Mouse (Mus musculus): ENCODE data around the gene Shc2. TPM values are rescaled to one million over a fixed set of nuclear protein-coding genes. Genes with fewer than 3 reads are reported as not detected.

The Shc2 gene
- polyA plus RNA-seq, 1 experiment = 5.8 TPM

GRCm38 (mm10) chr10:79586243-79586642, 51.5 kb downstream of the Shc2 start:
- no peaks in the 10 kb centered on the region for H3K27me3 ChIP-seq (ENCODE audit: control insufficient read depth, insufficient read depth, low read length)
- H3K27ac ChIP-seq (ENCODE audit: control insufficient read depth, insufficient read depth, low read depth, low read length) = no peak overlapping the region
- peak overlapping the region; percentile 43 for H3K4me3 ChIP-seq (ENCODE audit: control insufficient read depth, low read depth, low read length)
- peaks cover 5% of the 10 kb centered on the region for H3K4me1 ChIP-seq (ENCODE audit: control insufficient read depth, insufficient read depth, low read length)
- TF ChIP-seq POLR2A (IDR thresholded peaks at IDR 0.05; ENCODE audit: control insufficient read depth, low read depth, low read length) = no peak
- TF ChIP-seq CTCF (IDR thresholded peaks at IDR 0.05; ENCODE audit: control insufficient read depth, insufficient read depth, insufficient replicate concordance, low read depth, low read length) = no peak
- H3K36me3 ChIP-seq (ENCODE audit: control insufficient read depth, insufficient read depth, low read length) = no peaks in the 10 kb centered on the region

- Histone ChIP-seq H3K27me3 (ENCODE audit: control insufficient read depth, insufficient read depth, low read length) (no peaks in the 10 kb centered on the region), H3K27ac (ENCODE audit: control insufficient read depth, insufficient read depth, low read depth, low read length) (no peak overlapping the region), H3K4me3 (ENCODE audit: control insufficient read depth, low read depth, low read length) (peak overlapping the region; percentile 43), H3K4me1 (ENCODE audit: control insufficient read depth, insufficient read depth, low read length) (peaks cover 5% of the 10 kb centered on the region), H3K36me3 (ENCODE audit: control insufficient read depth, insufficient read depth, low read length) (no peaks in the 10 kb centered on the region)
- TF ChIP-seq POLR2A (IDR thresholded peaks at IDR 0.05; ENCODE audit: control insufficient read depth, low read depth, low read length) (no peak), CTCF (IDR thresholded peaks at IDR 0.05; ENCODE audit: control insufficient read depth, insufficient read depth, insufficient replicate concordance, low read depth, low read length) (no peak)
Observed at GRCm38 (mm10) chr10:79585723-79586122, 52.0 kb downstream of the Shc2 start.

GRCm38 (mm10) chr10:79585136-79585535, 52.6 kb downstream of the Shc2 start:
- Histone ChIP-seq H3K27me3 (ENCODE audit: control insufficient read depth, insufficient read depth, low read length) (no peaks in the 10 kb centered on the region), H3K27ac (ENCODE audit: control insufficient read depth, insufficient read depth, low read depth, low read length) (no peak overlapping the region)
- TF ChIP-seq CTCF (IDR thresholded peaks at IDR 0.05; ENCODE audit: control insufficient read depth, insufficient read depth, insufficient replicate concordance, low read depth, low read length) (no peak), POLR2A (IDR thresholded peaks at IDR 0.05; ENCODE audit: control insufficient read depth, low read depth, low read length) (no peak)

DNA sequence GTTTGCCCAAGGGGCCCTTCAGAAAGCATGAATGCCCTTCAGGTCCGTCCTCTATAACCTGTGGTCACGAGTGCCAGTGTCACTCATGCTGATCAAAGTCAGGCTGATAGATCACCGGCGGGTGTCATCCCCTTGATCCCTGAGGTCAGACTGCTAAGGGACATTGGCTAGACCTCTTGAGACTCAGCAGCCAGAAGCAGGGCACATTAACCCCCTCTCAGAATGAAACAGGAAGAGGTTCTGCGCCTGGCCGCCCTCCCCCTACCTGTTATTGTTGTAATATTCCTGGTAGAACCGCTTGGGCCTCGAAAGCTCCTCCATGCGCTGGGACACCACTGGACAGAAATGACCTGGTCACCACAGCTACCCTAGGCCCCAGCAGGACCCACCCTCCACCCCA, 53.3 kb downstream of the Shc2 start:
- peaks cover 5% of the 10 kb centered on the region for H3K4me1 ChIP-seq (ENCODE audit: control insufficient read depth, insufficient read depth, low read length)
- H3K36me3 ChIP-seq (ENCODE audit: control insufficient read depth, insufficient read depth, low read length) = no peaks in the 10 kb centered on the region
- no peak overlapping the region for H3K27ac ChIP-seq (ENCODE audit: control insufficient read depth, insufficient read depth, low read depth, low read length)
- H3K4me3 ChIP-seq (ENCODE audit: control insufficient read depth, low read depth, low read length) = peak overlapping the region; percentile 43
- H3K27me3 ChIP-seq (ENCODE audit: control insufficient read depth, insufficient read depth, low read length) = no peaks in the 10 kb centered on the region
- TF ChIP-seq POLR2A (IDR thresholded peaks at IDR 0.05; ENCODE audit: control insufficient read depth, low read depth, low read length) = no peak

More at GRCm38 (mm10) chr10:79585136-79585535, 52.6 kb downstream of the Shc2 start:
- H3K4me1 ChIP-seq (ENCODE audit: control insufficient read depth, insufficient read depth, low read length) = peaks cover 5% of the 10 kb centered on the region
- peak overlapping the region; percentile 43 for H3K4me3 ChIP-seq (ENCODE audit: control insufficient read depth, low read depth, low read length)
- H3K36me3 ChIP-seq (ENCODE audit: control insufficient read depth, insufficient read depth, low read length) = no peaks in the 10 kb centered on the region

- Histone ChIP-seq H3K4me1 (ENCODE audit: control insufficient read depth, insufficient read depth, low read length) (peaks cover 5% of the 10 kb centered on the region), H3K4me3 (ENCODE audit: control insufficient read depth, low read depth, low read length) (peak overlapping the region; percentile 43), H3K27ac (ENCODE audit: control insufficient read depth, insufficient read depth, low read depth, low read length) (no peak overlapping the region), H3K27me3 (ENCODE audit: control insufficient read depth, insufficient read depth, low read length) (no peaks in the 10 kb centered on the region), H3K36me3 (ENCODE audit: control insufficient read depth, insufficient read depth, low read length) (no peaks in the 10 kb centered on the region)
- TF ChIP-seq CTCF (IDR thresholded peaks at IDR 0.05; ENCODE audit: control insufficient read depth, insufficient read depth, insufficient replicate concordance, low read depth, low read length) (no peak), POLR2A (IDR thresholded peaks at IDR 0.05; ENCODE audit: control insufficient read depth, low read depth, low read length) (no peak)
Observed at GRCm38 (mm10) chr10:79584021-79584420, 53.7 kb downstream of the Shc2 start.

DNA sequence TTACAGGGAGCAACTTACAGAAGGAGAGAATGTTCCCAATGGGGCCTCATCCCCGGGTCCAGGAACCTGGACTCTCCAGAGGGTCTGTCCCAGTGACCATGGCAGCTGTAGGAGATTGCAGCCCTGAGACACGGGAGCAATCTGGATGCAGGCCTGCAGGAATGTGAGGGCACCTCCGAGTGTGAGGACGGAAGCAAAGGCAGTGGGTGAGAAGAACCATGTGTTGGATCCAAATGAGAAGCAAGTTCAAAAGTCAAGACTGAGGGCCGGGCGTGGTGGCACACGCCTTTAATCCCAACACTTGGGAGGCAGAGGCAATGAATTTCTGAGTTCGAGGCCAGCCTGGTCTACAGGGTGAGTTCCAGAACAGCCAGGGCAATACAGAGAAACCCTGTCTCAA, 56.2 kb downstream of the Shc2 start:
- Histone ChIP-seq H3K36me3 (ENCODE audit: control insufficient read depth, insufficient read depth, low read length) (no peaks in the 10 kb centered on the region), H3K4me3 (ENCODE audit: control insufficient read depth, low read depth, low read length) (peak overlapping the region; percentile 36), H3K27me3 (ENCODE audit: control insufficient read depth, insufficient read depth, low read length) (no peaks in the 10 kb centered on the region), H3K4me1 (ENCODE audit: control insufficient read depth, insufficient read depth, low read length) (no peaks in the 10 kb centered on the region; the same call in 1 of the 2 replicates), H3K27ac (ENCODE audit: control insufficient read depth, insufficient read depth, low read depth, low read length) (no peak overlapping the region)
- TF ChIP-seq CTCF (IDR thresholded peaks at IDR 0.05; ENCODE audit: control insufficient read depth, insufficient read depth, insufficient replicate concordance, low read depth, low read length) (no peak), POLR2A (IDR thresholded peaks at IDR 0.05; ENCODE audit: control insufficient read depth, low read depth, low read length) (no peak)

DNA sequence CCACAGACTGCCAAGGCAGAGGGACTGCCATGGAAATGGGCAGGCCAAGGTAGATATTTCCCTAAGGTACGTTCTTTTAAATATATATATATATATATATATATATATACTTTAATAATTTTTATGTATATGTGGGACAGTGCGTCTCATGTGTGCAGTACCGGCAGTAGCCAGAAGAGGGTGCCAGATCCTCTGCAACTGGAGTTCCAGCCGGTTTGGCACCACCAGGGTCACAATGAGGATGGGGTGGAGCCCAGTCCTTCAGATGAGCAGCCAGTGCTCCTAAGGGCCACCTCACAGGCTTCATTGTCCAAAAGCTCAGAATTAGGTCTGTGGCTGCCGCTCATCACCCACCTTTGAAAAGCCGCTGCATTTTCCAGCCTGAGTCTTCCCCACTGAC, 56.9 kb downstream of the Shc2 start:
- Histone ChIP-seq H3K4me1 (ENCODE audit: control insufficient read depth, insufficient read depth, low read length) (no peaks in the 10 kb centered on the region; the same call in 1 of the 2 replicates), H3K36me3 (ENCODE audit: control insufficient read depth, insufficient read depth, low read length) (no peaks in the 10 kb centered on the region), H3K4me3 (ENCODE audit: control insufficient read depth, low read depth, low read length) (peak overlapping the region; percentile 36), H3K27ac (ENCODE audit: control insufficient read depth, insufficient read depth, low read depth, low read length) (no peak overlapping the region), H3K27me3 (ENCODE audit: control insufficient read depth, insufficient read depth, low read length) (no peaks in the 10 kb centered on the region)
- peak; percentile 43; the same call in 1 of the 2 replicates for TF ChIP-seq POLR2A (IDR thresholded peaks at IDR 0.05; ENCODE audit: control insufficient read depth, low read depth, low read length)
- peak; percentile 84; the same call in 1 of the 2 replicates for TF ChIP-seq CTCF (IDR thresholded peaks at IDR 0.05; ENCODE audit: control insufficient read depth, insufficient read depth, insufficient replicate concordance, low read depth, low read length)

DNA sequence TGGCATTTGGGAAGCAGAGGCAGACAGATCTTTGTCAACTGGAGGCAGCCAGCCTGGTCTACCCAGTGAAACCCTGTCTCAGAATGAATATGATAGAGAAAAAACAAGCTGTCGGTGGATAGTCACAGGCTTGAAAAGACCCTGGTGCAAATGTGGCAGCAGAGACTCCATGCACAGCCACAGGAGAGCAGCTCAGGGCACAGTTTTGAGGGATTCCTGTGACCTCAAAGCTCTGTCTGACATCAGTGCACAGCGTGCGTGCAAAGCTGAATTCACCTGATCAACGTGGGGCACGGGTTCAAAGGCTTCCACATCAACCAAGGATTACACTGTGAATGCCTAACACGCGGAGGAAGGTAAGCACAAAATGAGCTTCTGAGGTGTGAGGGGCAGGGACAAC, 57.4 kb downstream of the Shc2 start:
- Histone ChIP-seq H3K27me3 (ENCODE audit: control insufficient read depth, insufficient read depth, low read length) (no peaks in the 10 kb centered on the region), H3K4me3 (ENCODE audit: control insufficient read depth, low read depth, low read length) (no peak overlapping the region), H3K36me3 (ENCODE audit: control insufficient read depth, insufficient read depth, low read length) (no peaks in the 10 kb centered on the region), H3K4me1 (ENCODE audit: control insufficient read depth, insufficient read depth, low read length) (no peaks in the 10 kb centered on the region; the same call in 1 of the 2 replicates), H3K27ac (ENCODE audit: control insufficient read depth, insufficient read depth, low read depth, low read length) (no peak overlapping the region)
- TF ChIP-seq POLR2A (IDR thresholded peaks at IDR 0.05; ENCODE audit: control insufficient read depth, low read depth, low read length) (no peak), CTCF (IDR thresholded peaks at IDR 0.05; ENCODE audit: control insufficient read depth, insufficient read depth, insufficient replicate concordance, low read depth, low read length) (no peak)

All from testis, adult 2 months (tissue).